Mouse (Mus musculus): ENCODE results near the gene Gpm6b.

DNA sequence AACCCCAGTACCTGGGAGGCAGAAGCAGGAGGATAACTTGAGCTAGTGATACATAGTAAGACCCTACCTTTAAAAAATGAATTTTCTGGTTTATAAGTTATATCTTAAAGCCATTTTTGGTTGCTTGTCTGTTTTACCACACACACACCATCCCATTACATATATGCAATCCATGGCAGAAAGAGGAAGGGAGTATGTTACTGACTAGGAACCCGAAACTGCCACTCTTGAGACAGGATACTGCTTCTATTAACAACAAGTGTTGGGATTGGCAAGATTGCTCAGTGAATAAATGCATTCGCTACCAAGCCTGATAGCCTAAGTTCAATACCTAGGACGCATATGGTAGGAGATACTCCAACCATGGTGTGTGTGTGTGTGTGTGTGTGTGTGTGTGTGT lies 117.6 kb downstream of the Gpm6b start:
- no peak for TF ChIP-seq TAL1 (IDR thresholded peaks at IDR 0.05; ENCODE audit: low read length)
- no peak for TF ChIP-seq GATA1 (IDR thresholded peaks at IDR 0.05; ENCODE audit: low read length)

All from erythroblast, embryonic 14.5 days (primary cell).